Mouse (Mus musculus): ENCODE measurements around the gene Sipa1l3. TPM values are rescaled to one million over a fixed set of nuclear protein-coding genes. Genes with fewer than 3 reads are reported as not detected.
A peak's percentile ranks its signal among the peaks of the same experiment; 100 is the strongest.

Sipa1l3 gene
- polyA plus RNA-seq, 1 experiment, result 29.4 TPM

DNA sequence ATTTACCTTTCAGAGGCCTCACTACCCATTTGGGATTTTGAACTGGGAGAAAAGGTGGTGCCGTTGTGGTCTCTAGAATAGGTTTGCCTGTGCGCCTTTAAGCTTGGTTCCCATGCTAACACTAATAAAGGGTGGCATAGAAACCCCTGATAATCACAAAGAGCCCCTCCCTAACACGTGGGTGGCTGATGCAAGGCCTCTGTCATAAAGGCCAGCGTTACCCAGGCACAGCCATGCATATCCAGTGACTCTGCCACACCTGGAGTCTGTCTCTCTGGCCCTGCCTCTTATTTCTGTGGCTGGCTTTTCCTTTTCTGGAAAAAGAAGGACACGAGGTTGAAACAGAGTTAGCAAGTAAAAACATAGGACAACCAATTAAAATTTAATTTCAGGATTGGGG is 37.1 kb upstream of the Sipa1l3 start:
- Histone ChIP-seq H3K27ac (ENCODE audit: insufficient read depth, low read length) (no peak overlapping the region), H3K4me3 (ENCODE audit: low read depth, low read length) (no peak overlapping the region), H3K9me3 (replicated peaks; ENCODE audit: control insufficient read depth, insufficient read depth, low read length, poor library complexity, severe bottlenecking) (no peaks in the 10 kb centered on the region; the same call in 1 of the 2 replicates), H3K9ac (ENCODE audit: low read depth, poor library complexity, severe bottlenecking) (no peak overlapping the region), H3K36me3 (ENCODE audit: control insufficient read depth, insufficient read depth, low read length, poor library complexity, severe bottlenecking) (no peaks in the 10 kb centered on the region), H3K4me1 (ENCODE audit: control insufficient read depth, insufficient read depth, low read length) (no peaks in the 10 kb centered on the region), H3K27me3 (ENCODE audit: control insufficient read depth, insufficient read depth, low read length, poor library complexity, severe bottlenecking) (no peaks in the 10 kb centered on the region)
- TF ChIP-seq CTCF (IDR thresholded peaks at IDR 0.05; ENCODE audit: low read depth, low read length), result no peak
- no peak for TF ChIP-seq EP300 (IDR thresholded peaks at IDR 0.05; ENCODE audit: insufficient read depth, low read depth, low read length)
- no peak for TF ChIP-seq POLR2A (IDR thresholded peaks at IDR 0.05; ENCODE audit: insufficient read depth, low read length)

DNA sequence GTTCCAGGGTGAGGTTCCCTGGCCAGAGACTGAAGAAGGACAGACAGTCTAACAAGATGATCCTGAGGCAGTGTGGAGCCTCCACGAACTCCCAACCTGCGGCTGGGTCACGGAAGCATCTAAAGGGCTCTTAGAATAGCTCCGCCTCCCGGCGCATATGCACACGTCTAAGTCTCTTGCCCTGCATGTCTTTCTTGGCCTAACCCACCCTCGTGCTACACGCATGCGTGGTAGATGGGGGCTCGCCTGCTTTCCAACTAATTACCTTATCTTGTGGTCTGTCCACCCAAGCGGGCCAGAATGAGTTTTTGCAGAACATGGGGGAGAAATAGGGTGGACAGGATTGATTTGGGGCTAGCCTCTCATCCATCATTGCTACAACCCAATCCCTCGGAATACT is 36.6 kb upstream of the Sipa1l3 start:
- TF ChIP-seq CTCF (IDR thresholded peaks at IDR 0.05; ENCODE audit: low read depth, low read length) (no peak), EP300 (IDR thresholded peaks at IDR 0.05; ENCODE audit: insufficient read depth, low read depth, low read length) (no peak), POLR2A (IDR thresholded peaks at IDR 0.05; ENCODE audit: insufficient read depth, low read length) (no peak)
- no peak overlapping the region for H3K27ac ChIP-seq (ENCODE audit: insufficient read depth, low read length)
- no peak overlapping the region for H3K9ac ChIP-seq (ENCODE audit: low read depth, poor library complexity, severe bottlenecking)
- H3K4me3 ChIP-seq (ENCODE audit: low read depth, low read length), result no peak overlapping the region
- no peaks in the 10 kb centered on the region for H3K36me3 ChIP-seq (ENCODE audit: control insufficient read depth, insufficient read depth, low read length, poor library complexity, severe bottlenecking)
- no peaks in the 10 kb centered on the region; the same call in 1 of the 2 replicates for H3K9me3 ChIP-seq (replicated peaks; ENCODE audit: control insufficient read depth, insufficient read depth, low read length, poor library complexity, severe bottlenecking)
- no peaks in the 10 kb centered on the region for H3K27me3 ChIP-seq (ENCODE audit: control insufficient read depth, insufficient read depth, low read length, poor library complexity, severe bottlenecking)
- no peaks in the 10 kb centered on the region for H3K4me1 ChIP-seq (ENCODE audit: control insufficient read depth, insufficient read depth, low read length)

DNA sequence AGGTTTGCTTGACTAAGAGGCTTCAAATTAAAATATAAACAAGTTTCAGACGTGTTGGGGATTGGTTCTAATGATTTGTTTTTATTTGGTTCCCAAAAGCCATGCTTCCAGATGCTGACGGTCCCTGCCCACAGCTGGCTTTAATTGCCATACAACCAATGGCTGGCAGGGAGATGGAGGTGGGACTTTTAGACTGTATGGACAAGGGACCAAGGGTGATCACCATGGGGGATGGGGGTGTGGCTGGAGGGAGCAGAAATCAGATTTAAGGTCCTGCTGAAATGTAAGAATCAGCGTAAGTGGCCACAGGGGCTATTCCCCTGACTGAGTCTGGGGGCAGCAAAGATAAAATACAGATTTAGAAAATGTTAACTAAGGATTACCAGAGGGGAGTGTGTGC is 32.2 kb upstream of the Sipa1l3 start:
- Histone ChIP-seq H3K27ac (ENCODE audit: insufficient read depth, low read length) (no peak overlapping the region), H3K36me3 (ENCODE audit: control insufficient read depth, insufficient read depth, low read length, poor library complexity, severe bottlenecking) (no peaks in the 10 kb centered on the region), H3K9me3 (replicated peaks; ENCODE audit: control insufficient read depth, insufficient read depth, low read length, poor library complexity, severe bottlenecking) (no peaks in the 10 kb centered on the region; the same call in 1 of the 2 replicates)

DNA sequence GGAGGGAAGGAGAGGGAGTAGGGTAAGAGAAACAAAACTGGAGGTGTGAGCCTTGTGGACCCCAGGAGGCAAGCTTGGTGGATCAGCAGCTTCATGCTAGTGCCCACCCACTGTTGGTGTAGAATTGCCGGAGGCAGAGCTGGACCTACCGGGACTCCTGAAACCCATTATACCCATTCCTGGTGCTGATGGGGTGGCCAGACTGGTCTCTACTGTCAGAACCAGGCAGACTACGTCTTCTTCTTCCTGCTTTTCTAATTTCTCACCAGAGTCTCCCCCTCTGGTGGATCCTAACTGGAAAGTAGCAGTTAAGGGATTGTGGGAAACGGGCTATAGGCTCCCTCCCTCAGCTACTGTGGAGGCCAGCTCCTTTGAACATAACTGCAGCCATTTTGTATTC is 23.2 kb upstream of the Sipa1l3 start:
- no peaks in the 10 kb centered on the region for H3K36me3 ChIP-seq (ENCODE audit: control insufficient read depth, insufficient read depth, low read length, poor library complexity, severe bottlenecking)
- peaks cover 2% of the 10 kb centered on the region; the same call in 1 of the 2 replicates for H3K9me3 ChIP-seq (replicated peaks; ENCODE audit: control insufficient read depth, insufficient read depth, low read length, poor library complexity, severe bottlenecking)
- H3K4me1 ChIP-seq (ENCODE audit: control insufficient read depth, insufficient read depth, low read length), result peaks cover 3% of the 10 kb centered on the region
- H3K27me3 ChIP-seq (ENCODE audit: control insufficient read depth, insufficient read depth, low read length, poor library complexity, severe bottlenecking), result no peaks in the 10 kb centered on the region
- TF ChIP-seq CTCF (IDR thresholded peaks at IDR 0.05; ENCODE audit: low read depth, low read length) (no peak), POLR2A (IDR thresholded peaks at IDR 0.05; ENCODE audit: insufficient read depth, low read length) (no peak), EP300 (IDR thresholded peaks at IDR 0.05; ENCODE audit: insufficient read depth, low read depth, low read length) (no peak)
- H3K9ac ChIP-seq (ENCODE audit: low read depth, poor library complexity, severe bottlenecking), result 0 out of 2 replicates have a peak overlapping the region, but pooled peaks have one; percentile 15
- peak overlapping the region; percentile 89 for H3K27ac ChIP-seq (ENCODE audit: insufficient read depth, low read length)
- no peak overlapping the region for H3K4me3 ChIP-seq (ENCODE audit: low read depth, low read length)

More for the DNA sequence above, 32.2 kb upstream of the Sipa1l3 start:
- H3K9ac ChIP-seq (ENCODE audit: low read depth, poor library complexity, severe bottlenecking), result no peak overlapping the region
- H3K27me3 ChIP-seq (ENCODE audit: control insufficient read depth, insufficient read depth, low read length, poor library complexity, severe bottlenecking), result no peaks in the 10 kb centered on the region
- TF ChIP-seq POLR2A (IDR thresholded peaks at IDR 0.05; ENCODE audit: insufficient read depth, low read length) (no peak), CTCF (IDR thresholded peaks at IDR 0.05; ENCODE audit: low read depth, low read length) (no peak), EP300 (IDR thresholded peaks at IDR 0.05; ENCODE audit: insufficient read depth, low read depth, low read length) (no peak)
- no peaks in the 10 kb centered on the region for H3K4me1 ChIP-seq (ENCODE audit: control insufficient read depth, insufficient read depth, low read length)
- no peak overlapping the region for H3K4me3 ChIP-seq (ENCODE audit: low read depth, low read length)

DNA sequence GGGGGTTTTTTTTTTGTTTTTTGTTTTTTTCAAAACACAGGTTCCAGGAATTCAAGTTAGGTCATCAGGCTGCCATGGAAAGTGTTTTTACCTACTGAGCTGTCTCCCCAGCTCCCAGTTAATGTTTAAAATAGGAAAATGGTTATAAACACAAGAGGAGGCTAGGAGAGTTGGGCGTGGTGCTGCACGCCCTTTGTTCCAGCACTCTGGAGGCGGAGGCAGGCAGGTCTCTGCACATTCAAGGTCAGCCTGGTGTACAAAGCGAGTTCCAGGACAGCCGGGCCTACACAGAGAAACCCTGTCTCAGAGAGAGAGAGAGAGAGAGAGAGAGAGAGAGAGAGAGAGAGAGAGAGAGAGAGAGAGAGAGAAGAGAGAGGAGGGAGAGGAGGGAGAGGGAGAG is 22.7 kb upstream of the Sipa1l3 start:
- Histone ChIP-seq H3K4me3 (ENCODE audit: low read depth, low read length) (no peak overlapping the region), H3K4me1 (ENCODE audit: control insufficient read depth, insufficient read depth, low read length) (peaks cover 3% of the 10 kb centered on the region), H3K27me3 (ENCODE audit: control insufficient read depth, insufficient read depth, low read length, poor library complexity, severe bottlenecking) (no peaks in the 10 kb centered on the region), H3K9ac (ENCODE audit: low read depth, poor library complexity, severe bottlenecking) (no peak overlapping the region), H3K27ac (ENCODE audit: insufficient read depth, low read length) (peak overlapping the region; percentile 89), H3K9me3 (replicated peaks; ENCODE audit: control insufficient read depth, insufficient read depth, low read length, poor library complexity, severe bottlenecking) (peaks cover 2% of the 10 kb centered on the region; the same call in 1 of the 2 replicates), H3K36me3 (ENCODE audit: control insufficient read depth, insufficient read depth, low read length, poor library complexity, severe bottlenecking) (no peaks in the 10 kb centered on the region)
- TF ChIP-seq EP300 (IDR thresholded peaks at IDR 0.05; ENCODE audit: insufficient read depth, low read depth, low read length), result peak; percentile 60; the same call in 1 of the 2 replicates
- no peak for TF ChIP-seq POLR2A (IDR thresholded peaks at IDR 0.05; ENCODE audit: insufficient read depth, low read length)

DNA sequence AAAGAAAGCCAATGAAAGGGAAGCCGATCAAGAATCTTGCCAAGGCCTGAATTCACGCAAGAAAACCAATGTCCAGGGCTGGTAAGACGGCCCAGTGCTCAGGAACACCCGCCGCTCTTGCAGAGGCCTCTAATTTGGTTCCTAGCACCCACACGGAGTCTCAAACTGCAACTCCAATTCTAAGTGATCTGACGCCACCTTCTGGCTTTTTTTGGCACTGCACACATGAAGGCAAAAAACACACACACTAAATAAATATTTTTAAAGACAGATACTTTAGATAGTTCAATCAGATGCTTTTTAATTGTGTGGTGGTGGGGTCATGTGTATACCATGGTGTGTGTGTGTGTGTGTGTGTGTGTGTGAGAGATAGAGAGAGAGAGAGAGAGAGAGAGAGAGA is 22.2 kb upstream of the Sipa1l3 start:
- Histone ChIP-seq H3K36me3 (ENCODE audit: control insufficient read depth, insufficient read depth, low read length, poor library complexity, severe bottlenecking) (no peaks in the 10 kb centered on the region), H3K4me1 (ENCODE audit: control insufficient read depth, insufficient read depth, low read length) (peaks cover 3% of the 10 kb centered on the region), H3K4me3 (ENCODE audit: low read depth, low read length) (no peak overlapping the region), H3K27me3 (ENCODE audit: control insufficient read depth, insufficient read depth, low read length, poor library complexity, severe bottlenecking) (no peaks in the 10 kb centered on the region), H3K27ac (ENCODE audit: insufficient read depth, low read length) (peak overlapping the region; percentile 89), H3K9ac (ENCODE audit: low read depth, poor library complexity, severe bottlenecking) (no peak overlapping the region), H3K9me3 (replicated peaks; ENCODE audit: control insufficient read depth, insufficient read depth, low read length, poor library complexity, severe bottlenecking) (peaks cover 2% of the 10 kb centered on the region; the same call in 1 of the 2 replicates)
- TF ChIP-seq CTCF (IDR thresholded peaks at IDR 0.05; ENCODE audit: low read depth, low read length) (peak; percentile 20), POLR2A (IDR thresholded peaks at IDR 0.05; ENCODE audit: insufficient read depth, low read length) (no peak), EP300 (IDR thresholded peaks at IDR 0.05; ENCODE audit: insufficient read depth, low read depth, low read length) (no peak)
